Mouse (Mus musculus) heart, postnatal 36 days (tissue): ENCODE data around the gene Plxna2. TPM values are rescaled to one million over a fixed set of nuclear protein-coding genes. Genes with fewer than 3 reads are reported as not detected.

Source experiments
- microRNA-seq, 2 experiments: library from miRNA; unstranded; fragments of <30 nt; microRNA quantifications; one replicate each; pipeline ENCODE4 v1.2.0; 2021; ENCODE audit warnings: borderline number of aligned reads in 2 of 2
- total RNA-seq, 2 experiments: library from RNA; stranded (reverse); gene quantifications; 2 replicates each; pipeline ENCODE4 v1.2.3; 2021

The Plxna2 gene
- total RNA-seq, 2 experiments from 2014 or later: 24.1 to 31.9 TPM

Small RNA genes within 50 kb of the gene (microRNA-seq; reads per million reads assigned to microRNA genes)
- gene Mir3962: 0 to 0.67 reads per million in 2 experiments
